Mouse (Mus musculus): ENCODE results near the gene Slc43a2.

Slc43a2 gene

GRCm38 (mm10) chr11:75531469-75532242 lies at the start of gene Slc43a2:
Gene Slc43a2 (plus strand): TSS chr11:75531694.
- DNase-seq = peak; percentile 98

DNA sequence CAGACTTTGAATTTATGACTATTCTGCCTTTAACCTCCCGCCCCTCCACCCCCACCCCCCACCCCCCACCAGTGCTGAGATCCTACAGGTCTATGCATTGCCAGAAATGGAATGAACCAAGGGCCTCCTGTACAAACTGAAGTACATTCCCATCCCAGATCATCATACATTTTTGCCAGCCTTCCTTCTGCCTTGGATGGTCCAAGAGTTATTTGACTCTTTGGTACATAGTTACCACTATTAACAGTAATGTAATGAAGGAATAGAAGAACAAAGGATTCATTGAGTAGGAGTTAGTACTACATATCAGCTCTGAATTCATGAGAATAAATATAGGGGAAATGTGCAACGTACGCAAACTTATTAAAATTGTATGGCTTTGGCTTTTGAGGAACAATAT lies 45.3 kb upstream of the Slc43a2 start:
- DNase-seq = no peak

DNA sequence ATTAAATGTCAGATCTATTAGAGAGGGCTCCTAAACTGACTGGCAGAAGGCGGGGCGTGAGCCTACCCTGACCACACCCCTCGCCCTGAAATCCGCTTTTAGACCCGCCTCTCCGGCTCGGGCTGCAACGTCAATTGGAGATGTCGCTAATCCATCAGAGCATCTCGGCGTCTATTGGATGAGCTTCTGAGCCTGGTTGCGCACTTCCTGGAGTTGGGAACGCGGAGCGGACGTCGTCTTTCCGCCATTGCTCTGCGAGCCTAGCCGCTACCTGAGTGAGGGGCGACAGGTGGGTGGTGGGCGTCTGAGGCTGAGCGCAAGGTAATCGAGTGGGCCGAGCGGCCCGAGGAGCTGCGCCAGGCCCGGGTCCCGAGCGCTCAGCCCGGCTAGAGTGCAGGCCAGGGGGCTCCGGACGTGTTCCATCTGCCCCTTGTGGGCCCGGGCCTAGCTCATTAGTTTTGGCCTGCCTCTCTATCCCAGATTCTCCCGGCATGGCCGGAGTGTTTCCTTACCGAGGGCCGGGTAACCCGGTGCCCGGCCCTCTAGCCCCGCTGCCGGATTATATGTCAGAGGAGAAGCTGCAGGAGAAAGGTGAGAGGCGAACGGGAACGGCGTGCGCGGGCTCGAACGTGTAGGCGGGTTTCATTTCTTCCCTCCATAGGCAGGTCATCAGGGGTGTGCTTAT lies 44.8 kb upstream of the Slc43a2 start, which contains the start of gene Prpf8:
Gene Prpf8 (plus strand): TSS at position 216 of the 685 bp plus-strand sequence.
- peak; percentile 97 for DNase-seq

GRCm38 (mm10) chr11:75487496-75487895 lies 44.0 kb upstream of the Slc43a2 start:
- no peak for DNase-seq

- DNase-seq = no peak
Observed at GRCm38 (mm10) chr11:75494296-75495049, 37.0 kb upstream of the Slc43a2 start.

DNA sequence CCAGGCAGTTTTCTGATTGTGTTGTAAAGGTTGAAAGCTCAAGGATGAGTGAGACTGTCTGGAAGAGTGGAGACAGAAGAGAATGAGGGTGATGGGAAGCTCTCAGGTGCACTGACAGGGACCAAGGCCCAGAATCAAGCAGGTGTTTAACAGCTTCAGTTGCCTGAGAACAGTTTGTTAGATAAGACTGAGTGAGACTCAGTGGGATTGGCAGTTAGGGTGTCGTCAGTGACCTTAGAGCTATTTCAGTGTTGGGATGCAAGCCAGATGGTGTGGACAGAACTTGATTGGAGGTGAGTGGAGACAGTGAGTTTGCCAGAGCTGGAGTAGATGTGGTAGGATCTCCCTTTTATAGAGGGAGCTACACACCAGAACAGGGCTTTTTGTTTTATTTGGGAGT lies 33.4 kb upstream of the Slc43a2 start:
- DNase-seq = no peak

GRCm38 (mm10) chr11:75508162-75508561 lies 23.3 kb upstream of the Slc43a2 start:
- no peak for DNase-seq

- peak; percentile 44 for DNase-seq
Observed at GRCm38 (mm10) chr11:75508904-75509303, 22.6 kb upstream of the Slc43a2 start.

- DNase-seq = peak; percentile 62
Observed at GRCm38 (mm10) chr11:75509741-75510626, 21.5 kb upstream of the Slc43a2 start, which contains the start of gene Rilp. Gene Rilp (plus strand): TSS chr11:75510094.

DNA sequence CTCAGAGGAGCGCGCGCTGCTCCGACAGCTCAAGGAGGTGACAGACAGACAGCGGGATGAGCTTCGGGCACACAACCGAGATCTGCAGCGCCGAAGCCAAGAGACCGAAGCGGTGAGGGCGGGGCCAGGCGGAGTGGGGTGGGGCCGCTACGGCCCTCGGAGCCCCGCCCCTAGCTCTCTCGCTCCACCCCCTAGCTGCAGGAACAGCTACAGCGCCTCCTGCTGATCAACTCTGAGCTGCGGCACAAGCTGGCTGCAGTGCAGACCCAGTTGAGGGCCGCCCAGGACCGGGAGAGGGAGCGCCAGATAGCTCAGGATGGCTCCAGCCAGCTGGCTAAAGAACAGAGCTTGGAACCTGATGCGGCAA lies 20.9 kb upstream of the Slc43a2 start:
- DNase-seq = peak; percentile 92

DNA sequence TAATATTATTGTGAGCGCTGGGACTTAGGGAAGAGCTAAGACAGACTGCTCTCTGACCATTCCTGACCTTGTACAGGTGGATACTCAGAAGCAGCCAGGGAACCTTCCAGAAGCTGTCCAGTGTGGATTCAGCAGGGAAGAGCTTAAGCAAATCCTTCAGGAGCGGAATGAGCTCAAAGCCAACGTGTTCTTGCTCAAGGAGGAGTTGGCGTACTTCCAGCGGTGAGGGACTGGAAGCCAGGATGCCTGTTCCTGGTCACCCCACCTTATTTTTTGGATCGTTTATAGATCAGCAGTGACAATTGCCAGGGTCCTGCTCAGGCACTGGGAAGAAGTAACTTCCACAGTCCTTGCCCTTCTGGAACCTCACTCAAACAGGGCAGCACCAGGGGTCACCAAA lies 20.3 kb upstream of the Slc43a2 start:
- DNase-seq = peak; percentile 65

DNA sequence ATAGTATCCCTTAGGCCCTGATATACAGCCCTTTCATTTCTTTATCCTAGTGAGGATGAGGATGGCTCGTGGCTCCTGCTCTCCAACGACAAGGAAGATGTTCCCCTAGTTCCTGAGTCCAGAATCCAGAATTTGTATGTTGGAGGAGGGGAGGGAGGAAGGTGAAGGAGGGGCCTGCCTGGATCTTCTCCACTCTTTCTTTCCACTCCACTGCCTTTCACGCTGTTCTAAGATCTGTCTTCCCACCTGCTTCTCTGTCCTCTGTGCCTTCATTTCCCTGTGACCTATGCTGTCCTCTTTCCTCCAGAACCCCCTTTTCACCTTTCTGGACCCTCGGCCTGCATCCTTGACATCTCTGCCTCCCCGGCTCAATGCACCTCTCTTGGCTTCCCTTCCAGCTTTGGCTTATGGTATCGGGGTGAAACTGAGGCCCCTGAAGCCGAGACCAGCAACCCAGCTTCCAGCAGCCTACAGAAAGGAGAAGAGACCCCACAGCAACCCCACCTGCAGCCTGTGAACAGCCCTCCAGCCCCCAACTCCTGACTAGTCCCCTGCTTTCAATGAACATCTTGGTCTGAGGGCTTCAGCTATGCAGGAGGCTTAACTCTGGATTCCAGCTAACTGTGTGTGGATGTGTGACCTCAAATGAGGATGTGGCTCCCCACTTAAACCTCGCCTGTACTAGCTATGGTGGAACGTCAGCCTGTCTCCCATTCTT lies 19.0 kb upstream of the Slc43a2 start:
- DNase-seq = no peak

- no peak for DNase-seq
Observed at GRCm38 (mm10) chr11:75513336-75513735, 18.2 kb upstream of the Slc43a2 start, which contains the start of gene Scarf1. Gene Scarf1 (plus strand): TSS chr11:75513540.

- peak; percentile 22 for DNase-seq
Observed at GRCm38 (mm10) chr11:75515186-75515585, 16.3 kb upstream of the Slc43a2 start.

GRCm38 (mm10) chr11:75519834-75520633 lies 11.5 kb upstream of the Slc43a2 start:
- peak; percentile 22 for DNase-seq

DNA sequence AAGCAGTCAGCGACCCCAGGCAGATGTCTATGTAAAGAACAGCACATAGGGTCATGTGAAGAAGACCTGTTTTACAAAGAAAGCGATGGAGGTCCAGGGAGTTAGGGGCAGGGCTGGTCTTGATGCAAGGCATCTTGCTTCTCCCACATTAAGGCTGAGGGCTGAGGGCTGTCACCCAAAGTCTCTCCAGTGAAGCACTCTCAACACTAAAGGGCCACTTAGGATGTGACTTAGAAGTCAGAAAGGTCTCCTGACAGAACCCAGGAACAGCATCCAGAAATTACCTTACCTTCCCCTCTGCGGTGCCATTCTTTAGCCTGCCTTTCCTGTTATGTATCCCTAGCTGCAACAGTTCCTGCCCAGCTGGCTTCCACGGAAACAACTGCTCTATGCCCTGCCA lies 9.9 kb upstream of the Slc43a2 start:
- DNase-seq = no peak

DNA sequence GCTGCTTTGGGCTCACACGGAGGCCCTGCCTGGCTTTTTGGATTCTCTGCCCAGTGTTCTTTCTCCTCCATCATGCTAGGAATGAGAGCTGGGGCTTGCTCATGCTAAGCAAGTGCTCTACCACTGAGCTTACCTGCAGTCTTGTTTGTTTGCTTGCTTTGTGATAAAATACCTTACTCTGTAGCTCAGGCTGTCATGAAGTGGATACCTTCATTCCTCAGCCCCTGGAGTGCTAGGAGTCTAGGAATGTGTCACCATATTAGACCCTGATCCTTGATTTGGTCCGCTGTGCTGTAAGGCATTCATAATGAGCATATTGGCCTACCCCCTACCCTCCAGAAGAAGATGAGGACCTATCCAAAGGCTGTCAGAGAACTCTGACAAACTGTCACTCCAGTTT lies 8.7 kb upstream of the Slc43a2 start:
- DNase-seq = no peak

DNA sequence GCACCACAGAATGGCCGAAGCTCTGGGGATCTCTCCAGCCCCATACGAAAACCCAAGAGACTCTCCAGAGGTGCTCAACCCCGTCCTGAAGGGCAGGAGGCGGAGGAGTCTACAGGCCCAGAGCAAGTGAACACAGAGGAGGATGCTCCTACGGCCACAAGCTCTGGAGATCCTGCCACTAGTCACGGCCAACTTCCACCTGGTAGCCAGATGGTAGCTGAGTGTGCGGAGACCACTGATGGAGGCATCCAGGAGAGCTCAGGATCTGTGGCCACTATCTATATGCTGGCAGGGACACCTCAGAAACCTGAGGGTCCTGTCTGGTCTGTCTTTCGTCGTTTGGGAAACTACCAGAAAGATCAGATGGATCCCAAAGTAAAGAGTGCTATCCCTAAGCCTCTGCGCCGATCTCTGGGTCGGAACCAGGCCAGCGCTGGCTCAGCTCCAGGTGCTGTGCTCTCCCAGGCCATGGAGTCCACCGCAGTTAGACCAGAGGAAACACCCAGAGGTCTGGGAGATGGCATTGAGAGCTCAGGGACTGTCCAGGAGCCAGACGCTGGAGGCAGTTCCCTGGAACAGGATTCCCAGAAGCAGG lies 5.9 kb upstream of the Slc43a2 start:
- peak; percentile 82 for DNase-seq

DNA sequence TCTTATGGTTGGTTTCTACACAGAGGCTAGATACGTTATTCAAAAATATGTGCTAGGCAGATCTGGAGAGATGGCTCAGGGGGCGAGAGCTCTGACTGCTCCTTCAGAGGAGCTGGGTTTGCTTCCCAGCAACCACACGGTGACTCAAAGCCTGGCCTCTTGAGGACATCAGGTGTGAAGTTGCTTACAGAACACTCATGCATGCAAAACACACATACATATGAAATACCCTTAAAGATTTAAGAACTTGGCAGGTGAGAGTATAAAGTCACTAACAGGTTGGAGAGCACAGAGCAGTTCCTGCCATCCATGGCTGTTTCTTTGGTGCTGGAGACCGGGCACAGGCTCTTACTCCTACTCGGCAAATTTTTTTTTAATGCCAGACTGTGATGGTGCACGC lies 4.6 kb upstream of the Slc43a2 start:
- no peak for DNase-seq

GRCm38 (mm10) chr11:75529771-75530170 lies 1.7 kb upstream of the Slc43a2 start:
- DNase-seq = no peak

Measured in cerebellum, adult 11-12 months (tissue).